Comparison of ENCODE assay signal across 19 mouse cellular contexts in the genomic region with DNA sequence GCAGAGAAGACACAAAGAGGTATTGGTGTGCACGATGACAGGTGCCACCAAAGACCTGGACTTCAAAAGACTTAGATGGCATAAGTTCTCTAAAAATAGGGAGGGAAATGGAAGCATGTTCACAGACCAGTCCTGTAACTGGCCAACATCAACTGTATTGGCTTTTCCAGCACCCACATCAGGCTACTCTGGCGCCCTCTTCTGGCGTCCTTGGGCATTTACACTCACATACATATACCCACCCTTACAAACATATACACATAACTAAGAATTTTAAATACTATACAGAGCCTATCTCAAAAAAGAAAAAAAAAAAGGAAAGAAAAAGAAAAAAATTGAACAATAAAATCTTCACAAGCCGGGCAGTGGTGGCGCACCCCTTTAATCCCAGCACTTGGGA.
DNase-seq lines count a peak whose midpoint lies in the region; ATAC-seq and TF ChIP-seq lines count a peak whose summit lies in the region.
"Had no signal": no experiment of that assay in that cellular context is flagged by ENCODE, and none has a peak within 500 bp of the region (broad histone marks: within the 10 kb centered on the region; RNA-seq: fewer than 3 reads in every experiment).

No protein-coding gene starts in this region.

- H3K4me1 ChIP-seq in kidney, adult 2 months (ENCODE audit: control insufficient read depth, insufficient read depth, low read length) = no peaks in the 10 kb centered on the region
- H3K4me1 ChIP-seq in thymus, adult 2 months (replicated peaks; ENCODE audit: control insufficient read depth, insufficient read depth, low read length) = no peaks in the 10 kb centered on the region
- no peaks in the 10 kb centered on the region for H3K4me1 ChIP-seq in lung, postnatal 0 days (ENCODE audit: insufficient read depth, low read depth, low read length)

- no peak for TF ChIP-seq POLR2A in kidney, adult 2 months (IDR thresholded peaks at IDR 0.05; ENCODE audit: low read depth, low read length)
- TF ChIP-seq POLR2A in thymus, adult 2 months (IDR thresholded peaks at IDR 0.05; ENCODE audit: control insufficient read depth, extremely low read depth, insufficient read depth, low read length, poor library complexity) = no peak

- no peak overlapping the region for H3K27ac ChIP-seq in kidney, adult 2 months (ENCODE audit: insufficient read depth, low read depth, low read length)
- no peak overlapping the region for H3K27ac ChIP-seq in thymus, adult 2 months (ENCODE audit: control insufficient read depth, insufficient read depth, low read length)
- no peak overlapping the region for H3K27ac ChIP-seq in lung, postnatal 0 days (ENCODE audit: low read length)
- H3K27ac ChIP-seq: forebrain, embryonic 15.5 days; gastrocnemius, adult 2 months; hindbrain, embryonic 13.5 days; limb, embryonic 13.5 days; lung, embryonic 15.5 days; neural tube, embryonic 12.5 days had no signal

- 0 out of 2 replicates have a peak, but pooled peaks have one; percentile 7 for TF ChIP-seq CTCF in kidney, adult 2 months (conservative IDR thresholded peaks at IDR 0.05; ENCODE audit: insufficient read depth, insufficient read length, low read depth, low read length)
- no peak for TF ChIP-seq CTCF in thymus, adult 2 months (IDR thresholded peaks at IDR 0.05; ENCODE audit: borderline replicate concordance, control insufficient read depth, extremely low read depth, insufficient read depth, low read length, poor library complexity)
- TF ChIP-seq CTCF in lung, postnatal 0 days (IDR thresholded peaks at IDR 0.05) = no peak; the same call in 1 of the 2 replicates

- no peak for ATAC-seq in lung, postnatal 0 days
- ATAC-seq: forebrain, embryonic 15.5 days; midbrain, embryonic 16.5 days had no signal

- H3K27me3 ChIP-seq in kidney, adult 2 months (replicated peaks; ENCODE audit: control insufficient read depth, insufficient read depth, low read length) = no peaks in the 10 kb centered on the region
- H3K27me3 ChIP-seq in thymus, adult 2 months (ENCODE audit: control insufficient read depth, insufficient read depth, low read length) = no peaks in the 10 kb centered on the region
- H3K27me3 ChIP-seq in lung, postnatal 0 days (replicated peaks; ENCODE audit: insufficient read depth, low read length) = peaks cover 7% of the 10 kb centered on the region; the same call in 1 of the 2 replicates
- H3K27me3 ChIP-seq: hindbrain, embryonic 13.5 days; neural tube, embryonic 12.5 days had no signal

- 96% methylated on average over 5 of the region's 5 CpGs for WGBS in kidney, adult 2 months
- WGBS in thymus, adult 2 months = 98% methylated on average over 5 of the region's 5 CpGs
- WGBS in lung, postnatal 0 days = 94% methylated on average over 5 of the region's 5 CpGs

- no peak for DNase-seq in kidney, adult 2 months
- DNase-seq in kidney, postnatal 10 days = no peak
- peak; percentile 45 for DNase-seq in thymus, postnatal 4 days
- DNase-seq in thymus, adult 2 months = no peak
- DNase-seq in ZHBTc4 (ENCODE audit: low read depth, low spot score) = peak; percentile 83
- DNase-seq in cerebellum, postnatal 25 days = no peak
- no peak for DNase-seq in Muller cell, postnatal 12 days (ENCODE audit: inconsistent ontology term)
- no peak for DNase-seq in lung, postnatal 0 days (ENCODE audit: low spot score)
- DNase-seq: adrenal gland, postnatal 25 days; cerebellum, postnatal 14 days; gastrocnemius, adult 2 months; kidney, adult 9 months; right cerebral cortex, postnatal 4 days had no signal

- no peak for TF ChIP-seq EP300 in lung, postnatal 0 days (IDR thresholded peaks at IDR 0.05)

- no peaks in the 10 kb centered on the region for H3K9me3 ChIP-seq in lung, postnatal 0 days (ENCODE audit: low read length)
- H3K9me3 ChIP-seq: forebrain, embryonic 15.5 days; hindbrain, embryonic 13.5 days; limb, embryonic 13.5 days; lung, embryonic 15.5 days; neural tube, embryonic 12.5 days had no signal

- no peak overlapping the region for H3K9ac ChIP-seq in lung, postnatal 0 days (replicated peaks; ENCODE audit: low read depth)
- H3K9ac ChIP-seq: forebrain, embryonic 15.5 days; hindbrain, embryonic 13.5 days; limb, embryonic 13.5 days; lung, embryonic 15.5 days; neural tube, embryonic 12.5 days had no signal

- no peak overlapping the region for H3K4me2 ChIP-seq in lung, postnatal 0 days (replicated peaks; ENCODE audit: low read depth, low read length)
- H3K4me2 ChIP-seq: forebrain, embryonic 15.5 days; hindbrain, embryonic 13.5 days; limb, embryonic 13.5 days; lung, embryonic 15.5 days; neural tube, embryonic 12.5 days had no signal

- no peaks in the 10 kb centered on the region for H3K36me3 ChIP-seq in kidney, adult 2 months (ENCODE audit: control insufficient read depth, insufficient read depth, low read length)
- no peaks in the 10 kb centered on the region for H3K36me3 ChIP-seq in thymus, adult 2 months (ENCODE audit: control insufficient read depth, insufficient read depth, low read length)
- no peaks in the 10 kb centered on the region for H3K36me3 ChIP-seq in lung, postnatal 0 days (ENCODE audit: insufficient read depth, low read length)
- H3K36me3 ChIP-seq: forebrain, embryonic 15.5 days; hindbrain, embryonic 13.5 days; limb, embryonic 13.5 days; lung, embryonic 15.5 days; neural tube, embryonic 12.5 days had no signal

- no peak overlapping the region for H3K4me3 ChIP-seq in kidney, adult 2 months (ENCODE audit: insufficient read depth, low read depth, low read length)
- H3K4me3 ChIP-seq in thymus, adult 2 months (ENCODE audit: control insufficient read depth, insufficient read depth, low read length) = no peak overlapping the region
- H3K4me3 ChIP-seq in lung, postnatal 0 days (ENCODE audit: low read depth, low read length) = no peak overlapping the region
- H3K4me3 ChIP-seq: forebrain, embryonic 15.5 days; gastrocnemius, adult 2 months; hindbrain, embryonic 13.5 days; limb, embryonic 13.5 days; lung, embryonic 15.5 days; neural tube, embryonic 12.5 days had no signal

Comparison
In these comparisons a context has a peak if more than half of its experiments do, and no peak if none do; other contexts are left out.
1. DNase-seq: peak in thymus, postnatal 4 days (single experiment) and ZHBTc4 (single experiment); none in kidney, adult 2 months (single experiment), kidney, postnatal 10 days (single experiment), thymus, adult 2 months (single experiment), cerebellum, postnatal 25 days (0 of 2), Muller cell, postnatal 12 days (single experiment) and lung, postnatal 0 days (single experiment).